Mouse (Mus musculus): ENCODE data around the gene Cdipt. TPM values are rescaled to one million over a fixed set of nuclear protein-coding genes. Genes with fewer than 3 reads are reported as not detected.

Gene Cdipt
- polyA plus RNA-seq, 1 experiment from 2014 or later: 39.5 TPM

DNA sequence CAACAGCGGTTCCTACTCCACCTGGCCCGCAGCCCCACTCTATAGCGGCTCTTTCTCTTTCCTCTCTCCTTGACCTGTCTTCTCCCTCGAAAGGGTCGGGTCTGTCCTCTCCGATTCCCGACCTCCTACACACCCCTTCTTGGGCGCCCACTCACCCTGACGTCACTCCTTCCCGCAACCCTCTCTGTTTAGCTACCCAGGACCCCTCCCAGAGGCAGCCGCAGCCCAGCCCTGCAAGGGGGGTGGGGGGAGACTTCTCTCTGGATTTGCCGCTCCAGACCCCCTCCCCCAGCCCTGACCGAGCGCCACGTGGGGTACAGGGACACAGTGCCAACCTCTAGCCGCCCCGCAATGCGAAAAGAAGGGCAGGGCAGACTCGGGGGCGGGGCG, 26.3 kb upstream of the Cdipt start, which contains the start of gene Asphd1:
TSS of gene Asphd1 (minus strand) at position 180 of the 390 bp plus-strand sequence.
- ATAC-seq (ENCODE audit: low read depth): no peak
- Histone ChIP-seq H3K4me1 (ENCODE audit: control insufficient read depth, low read depth, low read length) (peaks cover 5% of the 10 kb centered on the region), H3K27me3 (ENCODE audit: control insufficient read depth, insufficient read depth, low read depth, low read length) (peaks cover 29% of the 10 kb centered on the region), H3K36me3 (ENCODE audit: control insufficient read depth, insufficient read depth) (no peaks in the 10 kb centered on the region), H3K4me2 (ENCODE audit: low read depth, low read length) (peak within 1 kb of the TSS; percentile 79), H3K9ac (ENCODE audit: low read depth, low read length) (no peak within 1 kb of the TSS), H3K4me3 (ENCODE audit: low read depth, low read length) (peak within 1 kb of the TSS; percentile 41), H3K27ac (ENCODE audit: low read length) (no peak within 1 kb of the TSS), H3K9me3 (replicated peaks; ENCODE audit: control insufficient read depth, low read length) (no peaks in the 10 kb centered on the region)
- WGBS (ENCODE audit: insufficient replicate concordance): 3% methylated on average over 21 of the region's 21 CpGs

DNA sequence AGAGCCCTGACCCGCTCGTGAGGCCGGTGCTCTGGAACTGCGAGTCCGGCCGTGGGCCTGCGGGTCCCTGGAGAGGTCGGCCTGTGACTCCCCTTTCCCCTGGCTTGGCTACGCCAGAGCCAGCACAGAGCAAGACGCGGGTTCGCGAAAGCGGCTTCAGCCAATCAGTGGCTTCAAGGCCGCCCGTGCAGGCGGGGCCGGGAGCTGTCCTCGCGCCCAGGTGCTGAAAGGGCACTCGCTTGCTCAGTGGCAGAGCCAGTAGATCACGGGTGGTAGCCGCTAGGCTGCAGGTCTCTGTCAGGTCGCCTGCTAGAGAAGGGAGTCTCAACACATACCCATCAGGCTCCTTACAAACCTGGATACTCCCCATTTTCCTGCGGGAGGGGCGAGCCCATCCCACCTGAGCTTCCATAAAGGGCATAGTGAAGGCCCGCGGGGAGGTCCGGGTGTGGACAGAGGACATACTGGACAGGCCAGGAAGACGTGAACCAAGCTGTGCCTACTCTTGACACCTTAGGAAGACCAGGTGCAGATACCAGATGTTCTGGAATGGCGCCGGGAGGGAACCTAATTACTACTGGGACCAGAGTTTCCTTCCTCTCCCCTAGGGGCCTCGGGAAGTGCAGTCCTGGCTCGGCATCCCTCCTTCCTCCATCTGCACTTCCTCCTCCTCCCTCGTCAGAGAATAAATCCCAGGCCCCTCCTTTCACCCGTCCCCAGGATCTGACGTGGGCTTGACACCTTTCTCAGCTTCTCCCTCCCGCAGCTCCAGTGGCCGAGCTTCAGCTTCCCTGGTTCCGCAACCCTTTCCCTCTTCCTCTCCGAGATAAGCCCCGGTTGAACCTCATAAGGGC, 25.7 kb upstream of the Cdipt start, which contains the start of gene Sez6l2:
TSS of gene Sez6l2 (plus strand) at position 771 of the 854 bp plus-strand sequence.
- no peaks in the 10 kb centered on the region for H3K9me3 ChIP-seq (replicated peaks; ENCODE audit: control insufficient read depth, low read length)
- H3K9ac ChIP-seq (ENCODE audit: low read depth, low read length): no peak within 1 kb of the TSS
- WGBS (ENCODE audit: insufficient replicate concordance): 1% methylated on average over 42 of the region's 42 CpGs
- no peaks in the 10 kb centered on the region for H3K36me3 ChIP-seq (ENCODE audit: control insufficient read depth, insufficient read depth)
- ATAC-seq (ENCODE audit: low read depth): peak; percentile 79
- peaks cover 5% of the 10 kb centered on the region for H3K4me1 ChIP-seq (ENCODE audit: control insufficient read depth, low read depth, low read length)
- H3K27me3 ChIP-seq (ENCODE audit: control insufficient read depth, insufficient read depth, low read depth, low read length): peaks cover 29% of the 10 kb centered on the region
- peak within 1 kb of the TSS; percentile 41 for H3K4me3 ChIP-seq (ENCODE audit: low read depth, low read length)
- H3K27ac ChIP-seq (ENCODE audit: low read length): no peak within 1 kb of the TSS
- H3K4me2 ChIP-seq (ENCODE audit: low read depth, low read length): peak within 1 kb of the TSS; percentile 79

DNA sequence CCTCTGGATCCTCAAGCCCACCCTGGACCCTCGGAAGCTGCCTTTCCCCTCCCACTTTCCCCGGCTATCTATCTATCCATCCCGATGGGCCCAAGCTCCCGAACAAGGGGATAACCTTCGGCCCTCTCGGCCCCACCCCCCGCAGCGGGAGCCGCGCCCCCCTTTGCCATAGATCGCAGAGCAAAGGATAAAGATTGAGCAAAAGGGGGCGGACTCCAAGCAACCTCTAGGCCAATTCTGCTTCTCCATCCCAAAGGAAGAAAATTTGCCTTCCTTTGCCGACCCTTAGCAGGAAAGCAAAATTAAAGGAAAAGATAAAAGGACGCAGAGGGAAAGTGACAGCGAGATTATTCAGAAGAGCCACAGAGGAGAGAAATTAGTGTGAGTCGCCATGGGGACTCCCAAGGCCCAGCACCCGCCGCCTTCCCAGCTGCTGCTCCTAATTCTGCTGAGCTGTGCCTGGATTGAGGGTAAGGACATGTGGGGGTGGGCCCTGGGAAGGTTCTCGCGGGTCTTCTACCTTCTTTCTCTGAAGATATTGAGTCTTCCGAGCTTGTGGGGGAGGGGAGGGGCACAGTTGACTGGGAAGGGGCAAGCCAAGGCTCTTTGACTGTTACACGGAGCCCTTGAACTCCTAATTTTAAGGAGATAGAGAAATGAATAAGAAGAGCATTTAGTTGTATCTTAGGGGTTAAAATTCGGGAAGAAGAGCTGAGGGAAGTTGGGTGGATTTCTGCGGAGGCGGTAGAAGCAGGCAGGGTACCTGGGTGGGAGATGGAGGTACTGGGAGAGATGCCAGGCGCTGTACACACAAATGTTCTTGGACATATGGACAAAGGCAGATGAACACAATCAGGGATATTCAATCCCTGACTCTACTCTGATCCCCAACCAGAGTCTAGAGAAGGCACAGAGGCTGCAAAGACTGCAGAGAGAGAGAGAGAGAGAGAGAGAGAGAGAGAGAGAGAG, 24.8 kb upstream of the Cdipt start:
- H3K36me3 ChIP-seq (ENCODE audit: control insufficient read depth, insufficient read depth): no peaks in the 10 kb centered on the region
- H3K27me3 ChIP-seq (ENCODE audit: control insufficient read depth, insufficient read depth, low read depth, low read length): peaks cover 29% of the 10 kb centered on the region
- H3K4me2 ChIP-seq (ENCODE audit: low read depth, low read length): no peak overlapping the region
- H3K4me1 ChIP-seq (ENCODE audit: control insufficient read depth, low read depth, low read length): peaks cover 5% of the 10 kb centered on the region
- WGBS (ENCODE audit: insufficient replicate concordance): 9% methylated on average over 26 of the region's 26 CpGs
- no peak overlapping the region for H3K4me3 ChIP-seq (ENCODE audit: low read depth, low read length)
- no peak overlapping the region for H3K9ac ChIP-seq (ENCODE audit: low read depth, low read length)
- ATAC-seq (ENCODE audit: low read depth): no peak
- no peaks in the 10 kb centered on the region for H3K9me3 ChIP-seq (replicated peaks; ENCODE audit: control insufficient read depth, low read length)
- H3K27ac ChIP-seq (ENCODE audit: low read length): no peak overlapping the region

DNA sequence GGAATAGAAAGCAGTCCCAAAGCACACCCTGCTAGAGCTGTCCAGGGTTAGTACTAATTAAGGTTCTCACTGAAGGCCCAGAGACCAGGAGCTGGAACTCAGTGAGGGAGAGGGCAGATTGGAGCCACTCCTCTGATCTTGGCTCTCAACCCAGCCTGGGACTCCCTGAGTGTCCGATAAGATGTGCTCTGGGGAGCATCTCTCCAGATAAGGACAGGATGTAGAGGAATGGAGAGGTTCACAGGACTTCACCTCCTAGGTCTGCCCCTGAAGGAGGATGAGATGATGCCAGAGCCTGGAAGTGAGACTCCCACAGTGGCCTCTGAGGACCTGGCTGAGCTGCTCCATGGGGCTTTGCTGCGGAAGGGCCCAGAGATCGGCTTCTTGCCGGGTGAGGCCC, 24.0 kb upstream of the Cdipt start:
- no peaks in the 10 kb centered on the region for H3K9me3 ChIP-seq (replicated peaks; ENCODE audit: control insufficient read depth, low read length)
- H3K4me3 ChIP-seq (ENCODE audit: low read depth, low read length): no peak overlapping the region
- peaks cover 5% of the 10 kb centered on the region for H3K4me1 ChIP-seq (ENCODE audit: control insufficient read depth, low read depth, low read length)
- H3K4me2 ChIP-seq (ENCODE audit: low read depth, low read length): no peak overlapping the region
- no peak for ATAC-seq (ENCODE audit: low read depth)
- H3K9ac ChIP-seq (ENCODE audit: low read depth, low read length): no peak overlapping the region
- peaks cover 29% of the 10 kb centered on the region for H3K27me3 ChIP-seq (ENCODE audit: control insufficient read depth, insufficient read depth, low read depth, low read length)
- no peaks in the 10 kb centered on the region for H3K36me3 ChIP-seq (ENCODE audit: control insufficient read depth, insufficient read depth)
- 23% methylated on average over 4 of the region's 4 CpGs for WGBS (ENCODE audit: insufficient replicate concordance)
- no peak overlapping the region for H3K27ac ChIP-seq (ENCODE audit: low read length)

DNA sequence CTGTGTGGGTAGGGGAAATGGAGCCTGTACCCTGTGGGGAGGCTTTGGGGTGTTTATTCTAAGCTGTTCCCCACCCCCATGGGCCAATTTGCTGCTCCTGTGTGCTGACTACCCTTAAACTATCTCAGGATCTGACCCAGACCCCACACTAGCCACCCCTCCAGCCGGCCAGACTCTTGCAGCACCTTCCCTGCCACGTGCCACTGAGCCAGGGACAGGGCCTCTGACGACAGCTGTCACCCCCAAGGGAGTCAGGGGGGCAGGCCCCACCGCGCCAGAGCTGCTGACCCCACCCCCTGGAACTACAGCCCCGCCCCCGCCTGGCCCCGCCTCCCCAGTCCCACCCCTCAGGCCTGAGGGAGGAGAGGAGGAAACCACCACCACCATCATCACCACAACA, 23.1 kb upstream of the Cdipt start:
- no peak overlapping the region for H3K27ac ChIP-seq (ENCODE audit: low read length)
- WGBS (ENCODE audit: insufficient replicate concordance): 0% methylated on average over 7 of the region's 8 CpGs
- no peak for ATAC-seq (ENCODE audit: low read depth)
- no peak overlapping the region for H3K9ac ChIP-seq (ENCODE audit: low read depth, low read length)
- H3K4me3 ChIP-seq (ENCODE audit: low read depth, low read length): no peak overlapping the region
- H3K4me1 ChIP-seq (ENCODE audit: control insufficient read depth, low read depth, low read length): peaks cover 5% of the 10 kb centered on the region
- H3K36me3 ChIP-seq (ENCODE audit: control insufficient read depth, insufficient read depth): no peaks in the 10 kb centered on the region
- H3K9me3 ChIP-seq (replicated peaks; ENCODE audit: control insufficient read depth, low read length): no peaks in the 10 kb centered on the region
- no peak overlapping the region for H3K4me2 ChIP-seq (ENCODE audit: low read depth, low read length)
- peaks cover 29% of the 10 kb centered on the region for H3K27me3 ChIP-seq (ENCODE audit: control insufficient read depth, insufficient read depth, low read depth, low read length)

DNA sequence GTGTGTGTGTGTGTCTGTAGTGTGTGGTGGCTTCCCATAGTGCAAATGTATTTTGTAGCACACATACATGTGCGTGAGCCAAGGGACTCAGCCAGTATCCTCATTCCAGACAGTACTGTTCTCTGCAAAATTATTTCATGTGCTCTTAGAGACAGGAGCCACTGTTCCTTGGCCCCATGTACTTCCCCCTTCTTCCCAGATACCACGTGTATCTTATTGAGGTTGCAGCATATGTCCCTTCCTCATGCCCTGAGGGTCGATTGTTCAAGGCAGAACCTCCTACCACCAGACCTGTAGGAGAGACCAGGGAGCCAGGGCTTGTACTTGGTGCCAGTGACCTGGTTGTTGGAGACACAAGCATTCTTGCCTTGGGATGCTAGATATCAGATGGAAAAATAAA, 20.6 kb upstream of the Cdipt start:
- H3K4me1 ChIP-seq (ENCODE audit: control insufficient read depth, low read depth, low read length): no peaks in the 10 kb centered on the region
- no peak overlapping the region for H3K4me2 ChIP-seq (ENCODE audit: low read depth, low read length)
- H3K27me3 ChIP-seq (ENCODE audit: control insufficient read depth, insufficient read depth, low read depth, low read length): peaks cover 21% of the 10 kb centered on the region
- no peaks in the 10 kb centered on the region for H3K36me3 ChIP-seq (ENCODE audit: control insufficient read depth, insufficient read depth)
- H3K9ac ChIP-seq (ENCODE audit: low read depth, low read length): no peak overlapping the region
- no peak overlapping the region for H3K4me3 ChIP-seq (ENCODE audit: low read depth, low read length)
- H3K27ac ChIP-seq (ENCODE audit: low read length): no peak overlapping the region
- 25% methylated on average over 3 of the region's 3 CpGs for WGBS (ENCODE audit: insufficient replicate concordance)
- no peak for ATAC-seq (ENCODE audit: low read depth)
- no peaks in the 10 kb centered on the region for H3K9me3 ChIP-seq (replicated peaks; ENCODE audit: control insufficient read depth, low read length)

DNA sequence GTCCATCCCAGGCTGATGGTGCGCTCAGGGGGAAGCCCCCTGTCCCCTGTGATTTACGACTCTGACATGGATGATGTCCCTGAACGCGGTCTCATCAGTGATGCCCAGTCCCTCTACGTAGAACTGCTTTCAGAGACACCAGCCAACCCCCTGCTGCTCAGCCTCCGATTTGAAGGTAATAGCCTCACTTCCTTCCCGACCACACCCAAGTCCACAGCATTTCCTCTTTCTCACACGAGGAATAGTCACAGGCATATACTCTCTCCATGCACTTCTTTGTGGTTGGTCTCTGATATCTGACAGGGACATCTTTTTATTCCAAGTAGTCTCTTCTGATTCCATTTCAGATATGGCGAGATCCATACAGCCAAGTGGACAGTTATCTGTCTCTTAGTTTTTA, 15.9 kb upstream of the Cdipt start:
- WGBS (ENCODE audit: insufficient replicate concordance): 32% methylated on average over 9 of the region's 9 CpGs
- peaks cover 8% of the 10 kb centered on the region for H3K27me3 ChIP-seq (ENCODE audit: control insufficient read depth, insufficient read depth, low read depth, low read length)
- H3K4me1 ChIP-seq (ENCODE audit: control insufficient read depth, low read depth, low read length): no peaks in the 10 kb centered on the region
- H3K4me3 ChIP-seq (ENCODE audit: low read depth, low read length): no peak overlapping the region
- no peaks in the 10 kb centered on the region for H3K9me3 ChIP-seq (replicated peaks; ENCODE audit: control insufficient read depth, low read length)
- H3K36me3 ChIP-seq (ENCODE audit: control insufficient read depth, insufficient read depth): no peaks in the 10 kb centered on the region
- H3K9ac ChIP-seq (ENCODE audit: low read depth, low read length): no peak overlapping the region
- H3K4me2 ChIP-seq (ENCODE audit: low read depth, low read length): no peak overlapping the region
- no peak overlapping the region for H3K27ac ChIP-seq (ENCODE audit: low read length)
- no peak for ATAC-seq (ENCODE audit: low read depth)

DNA sequence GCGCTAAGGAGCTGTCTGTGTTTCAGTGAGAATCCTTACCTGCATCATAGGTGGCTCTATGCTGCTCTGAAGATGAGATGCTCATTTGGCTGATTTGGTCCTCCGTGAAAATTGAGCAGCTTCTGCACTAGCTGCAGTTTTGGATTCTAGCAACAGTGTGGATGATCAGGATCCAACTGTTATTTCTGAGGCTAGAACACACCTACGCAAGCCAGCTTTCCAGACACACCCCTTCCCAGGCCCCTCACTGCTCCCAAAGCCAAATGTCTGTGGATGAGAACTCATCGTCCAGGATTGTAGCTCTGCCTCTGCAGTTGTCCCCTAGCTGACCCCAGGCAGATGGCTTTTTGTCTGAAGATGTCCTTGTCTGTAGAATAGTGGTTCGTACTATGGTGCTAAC, 14.6 kb upstream of the Cdipt start:
- 72% methylated on average over 5 of the region's 5 CpGs for WGBS (ENCODE audit: insufficient replicate concordance)

More for the DNA sequence above, 14.6 kb upstream of the Cdipt start:
- peaks cover 8% of the 10 kb centered on the region for H3K27me3 ChIP-seq (ENCODE audit: control insufficient read depth, insufficient read depth, low read depth, low read length)
- H3K4me3 ChIP-seq (ENCODE audit: low read depth, low read length): no peak overlapping the region
- H3K9ac ChIP-seq (ENCODE audit: low read depth, low read length): no peak overlapping the region
- no peaks in the 10 kb centered on the region for H3K4me1 ChIP-seq (ENCODE audit: control insufficient read depth, low read depth, low read length)
- H3K36me3 ChIP-seq (ENCODE audit: control insufficient read depth, insufficient read depth): no peaks in the 10 kb centered on the region
- ATAC-seq (ENCODE audit: low read depth): no peak
- H3K9me3 ChIP-seq (replicated peaks; ENCODE audit: control insufficient read depth, low read length): no peaks in the 10 kb centered on the region
- H3K4me2 ChIP-seq (ENCODE audit: low read depth, low read length): no peak overlapping the region
- H3K27ac ChIP-seq (ENCODE audit: low read length): no peak overlapping the region
